Mouse (Mus musculus): ENCODE measurements around the gene Nthl1. TPM values are rescaled to one million over a fixed set of nuclear protein-coding genes. Genes with fewer than 3 reads are reported as not detected.

Nthl1 gene
- polyA plus RNA-seq (2015; fragmentation: Illumina TruSeq; extraction: RNeasy Lipid Tissue Mini Kit (QIAGEN cat#74804); ENCODE audit: insufficient read depth, low replicate concordance) = 3.4 TPM

DNA sequence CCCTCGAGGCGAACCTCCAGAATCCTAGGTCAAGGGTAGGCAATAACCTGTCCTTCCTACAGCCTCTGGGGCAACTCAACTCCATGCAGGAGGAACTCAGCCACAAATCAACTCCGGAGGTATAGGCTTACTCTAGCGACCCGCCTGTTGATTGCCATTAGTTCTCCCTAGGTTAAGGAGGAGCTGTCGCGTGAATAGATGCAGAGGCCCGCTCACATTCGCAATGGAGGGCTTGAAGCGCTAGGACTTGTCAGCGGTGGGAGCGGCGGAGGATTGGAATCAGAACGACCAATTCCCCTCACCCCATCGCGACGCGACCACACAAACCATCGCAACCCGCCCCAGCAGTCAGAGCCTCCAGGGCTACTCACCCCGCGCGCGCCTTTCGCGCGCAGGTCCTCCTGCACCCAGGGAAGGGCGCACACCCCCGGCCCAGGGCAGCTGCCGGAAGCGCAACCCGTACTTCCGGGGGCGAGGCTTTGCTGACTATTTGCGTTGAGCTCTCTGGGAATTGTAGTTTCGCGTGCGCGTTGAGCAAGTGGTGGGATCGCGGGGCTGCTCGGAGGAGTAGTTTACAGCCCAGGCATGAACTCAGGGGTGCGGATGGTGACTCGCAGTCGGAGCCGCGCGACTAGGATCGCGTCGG lies at the start of gene Nthl1, which contains the start of gene Tsc2:
Nthl1 (plus strand) TSS at position 514 of the 646 bp plus-strand sequence.
Tsc2 (minus strand) TSS at position 464 of the 646 bp plus-strand sequence.

GRCm38 (mm10) chr17:24650070-24650616 lies 17.7 kb downstream of the Nthl1 start, which contains the start of gene Slc9a3r2:
TSS of gene Slc9a3r2 (minus strand) at chr17:24650327.

GRCm38 (mm10) chr17:24658017-24658758 lies 25.7 kb downstream of the Nthl1 start, which contains the start of gene Npw:
TSS of gene Npw (minus strand) at chr17:24658457.

DNA sequence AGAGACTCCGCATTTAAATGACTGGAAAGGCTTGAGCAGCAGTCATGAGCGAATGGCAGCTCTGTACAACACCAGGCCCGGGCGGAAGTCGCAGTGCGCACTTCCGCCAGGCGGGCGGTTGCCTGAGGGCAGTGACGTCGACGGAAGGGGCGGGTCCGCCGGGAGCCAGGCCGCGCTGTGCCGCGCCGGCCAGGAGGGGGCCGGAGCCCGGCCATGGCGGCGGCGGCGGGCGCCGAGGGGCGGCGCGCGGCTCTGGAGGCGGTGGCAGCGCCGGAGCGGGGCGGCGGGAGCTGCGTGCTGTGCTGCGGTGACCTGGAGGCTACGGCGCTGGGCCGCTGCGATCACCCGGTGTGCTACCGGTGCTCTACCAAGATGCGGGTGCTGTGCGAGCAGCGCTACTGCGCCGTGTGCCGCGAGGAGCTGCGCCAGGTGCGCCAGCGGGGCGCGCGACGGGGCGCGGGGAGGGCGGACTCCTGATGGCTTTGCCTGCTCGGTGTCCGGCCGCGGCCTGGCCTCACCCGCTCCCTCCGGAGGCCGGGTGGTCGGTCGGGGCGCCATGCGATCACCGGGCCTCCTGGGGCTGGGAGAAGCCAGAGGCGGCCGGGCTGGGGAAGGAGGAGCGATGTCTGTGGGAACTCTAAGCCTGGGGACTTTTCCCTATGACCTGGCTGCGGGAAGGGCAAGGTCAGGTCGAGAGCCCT lies 37.2 kb downstream of the Nthl1 start, which contains the start of gene Zfp598:
Zfp598 (plus strand) TSS at position 143 of the 701 bp plus-strand sequence.

Other genes starting within 250 kb of the Nthl1 start
- 110 TPM for gene Rnps1, start 218.1 kb upstream of the Nthl1 start, polyA plus RNA-seq (2015; fragmentation: Illumina TruSeq; extraction: RNeasy Lipid Tissue Mini Kit (QIAGEN cat#74804); ENCODE audit: insufficient read depth, low replicate concordance)
- 37.5 TPM for gene Eci1, start 206.0 kb upstream of the Nthl1 start, polyA plus RNA-seq (2015; fragmentation: Illumina TruSeq; extraction: RNeasy Lipid Tissue Mini Kit (QIAGEN cat#74804); ENCODE audit: insufficient read depth, low replicate concordance)
- gene Dnase1l2, start 189.6 kb upstream of the Nthl1 start, polyA plus RNA-seq (2015; fragmentation: Illumina TruSeq; extraction: RNeasy Lipid Tissue Mini Kit (QIAGEN cat#74804); ENCODE audit: insufficient read depth, low replicate concordance) = 8.5 TPM
- 22.7 TPM for gene E4f1, start 162.4 kb upstream of the Nthl1 start, polyA plus RNA-seq (2015; fragmentation: Illumina TruSeq; extraction: RNeasy Lipid Tissue Mini Kit (QIAGEN cat#74804); ENCODE audit: insufficient read depth, low replicate concordance)
- gene Pgp, start 162.3 kb upstream of the Nthl1 start, polyA plus RNA-seq (2015; fragmentation: Illumina TruSeq; extraction: RNeasy Lipid Tissue Mini Kit (QIAGEN cat#74804); ENCODE audit: insufficient read depth, low replicate concordance) = 18.8 TPM
- 0.26 TPM for gene Bricd5, start 158.8 kb upstream of the Nthl1 start, polyA plus RNA-seq (2015; fragmentation: Illumina TruSeq; extraction: RNeasy Lipid Tissue Mini Kit (QIAGEN cat#74804); ENCODE audit: insufficient read depth, low replicate concordance)
- 19.8 TPM for gene Mlst8, start 153.6 kb upstream of the Nthl1 start, polyA plus RNA-seq (2015; fragmentation: Illumina TruSeq; extraction: RNeasy Lipid Tissue Mini Kit (QIAGEN cat#74804); ENCODE audit: insufficient read depth, low replicate concordance)
- gene Caskin1, start 144.1 kb upstream of the Nthl1 start, polyA plus RNA-seq (2015; fragmentation: Illumina TruSeq; extraction: RNeasy Lipid Tissue Mini Kit (QIAGEN cat#74804); ENCODE audit: insufficient read depth, low replicate concordance) = 0.08 TPM
- 125 TPM for gene Traf7, start 104.7 kb upstream of the Nthl1 start, polyA plus RNA-seq (2015; fragmentation: Illumina TruSeq; extraction: RNeasy Lipid Tissue Mini Kit (QIAGEN cat#74804); ENCODE audit: insufficient read depth, low replicate concordance)
- 1.7 TPM for gene Rab26, start 98.5 kb upstream of the Nthl1 start, polyA plus RNA-seq (2015; fragmentation: Illumina TruSeq; extraction: RNeasy Lipid Tissue Mini Kit (QIAGEN cat#74804); ENCODE audit: insufficient read depth, low replicate concordance)
- gene Pkd1, start 82.8 kb upstream of the Nthl1 start, polyA plus RNA-seq (2015; fragmentation: Illumina TruSeq; extraction: RNeasy Lipid Tissue Mini Kit (QIAGEN cat#74804); ENCODE audit: insufficient read depth, low replicate concordance) = 31.5 TPM
- gene Tsc2, start 50 bp upstream of the Nthl1 start, polyA plus RNA-seq (2015; fragmentation: Illumina TruSeq; extraction: RNeasy Lipid Tissue Mini Kit (QIAGEN cat#74804); ENCODE audit: insufficient read depth, low replicate concordance) = 46.2 TPM
- gene Slc9a3r2, start 17.6 kb downstream of the Nthl1 start, polyA plus RNA-seq (2015; fragmentation: Illumina TruSeq; extraction: RNeasy Lipid Tissue Mini Kit (QIAGEN cat#74804); ENCODE audit: insufficient read depth, low replicate concordance) = 21.0 TPM
- not detected for gene Npw, start 25.8 kb downstream of the Nthl1 start, polyA plus RNA-seq (2015; fragmentation: Illumina TruSeq; extraction: RNeasy Lipid Tissue Mini Kit (QIAGEN cat#74804); ENCODE audit: insufficient read depth, low replicate concordance)
- gene Zfp598, start 37.0 kb downstream of the Nthl1 start, polyA plus RNA-seq (2015; fragmentation: Illumina TruSeq; extraction: RNeasy Lipid Tissue Mini Kit (QIAGEN cat#74804); ENCODE audit: insufficient read depth, low replicate concordance) = 15.5 TPM
- gene Syngr3, start 57.3 kb downstream of the Nthl1 start, polyA plus RNA-seq (2015; fragmentation: Illumina TruSeq; extraction: RNeasy Lipid Tissue Mini Kit (QIAGEN cat#74804); ENCODE audit: insufficient read depth, low replicate concordance) = not detected
- 16.0 TPM for gene Gfer, start 63.5 kb downstream of the Nthl1 start, polyA plus RNA-seq (2015; fragmentation: Illumina TruSeq; extraction: RNeasy Lipid Tissue Mini Kit (QIAGEN cat#74804); ENCODE audit: insufficient read depth, low replicate concordance)
- 4.3 TPM for gene Noxo1, start 63.6 kb downstream of the Nthl1 start, polyA plus RNA-seq (2015; fragmentation: Illumina TruSeq; extraction: RNeasy Lipid Tissue Mini Kit (QIAGEN cat#74804); ENCODE audit: insufficient read depth, low replicate concordance)
- 8.7 TPM for gene Tbl3, start 75.0 kb downstream of the Nthl1 start, polyA plus RNA-seq (2015; fragmentation: Illumina TruSeq; extraction: RNeasy Lipid Tissue Mini Kit (QIAGEN cat#74804); ENCODE audit: insufficient read depth, low replicate concordance)
- gene Rnf151, start 85.4 kb downstream of the Nthl1 start, polyA plus RNA-seq (2015; fragmentation: Illumina TruSeq; extraction: RNeasy Lipid Tissue Mini Kit (QIAGEN cat#74804); ENCODE audit: insufficient read depth, low replicate concordance) = not detected
- gene Rps2, start 85.4 kb downstream of the Nthl1 start, polyA plus RNA-seq (2015; fragmentation: Illumina TruSeq; extraction: RNeasy Lipid Tissue Mini Kit (QIAGEN cat#74804); ENCODE audit: insufficient read depth, low replicate concordance) = 1,280 TPM
- gene Ndufb10, start 91.8 kb downstream of the Nthl1 start, polyA plus RNA-seq (2015; fragmentation: Illumina TruSeq; extraction: RNeasy Lipid Tissue Mini Kit (QIAGEN cat#74804); ENCODE audit: insufficient read depth, low replicate concordance) = 148 TPM
- not detected for gene Rpl3l, start 95.1 kb downstream of the Nthl1 start, polyA plus RNA-seq (2015; fragmentation: Illumina TruSeq; extraction: RNeasy Lipid Tissue Mini Kit (QIAGEN cat#74804); ENCODE audit: insufficient read depth, low replicate concordance)
- 62.1 TPM for gene Msrb1, start 104.0 kb downstream of the Nthl1 start, polyA plus RNA-seq (2015; fragmentation: Illumina TruSeq; extraction: RNeasy Lipid Tissue Mini Kit (QIAGEN cat#74804); ENCODE audit: insufficient read depth, low replicate concordance)
- not detected for gene Hs3st6, start 120.3 kb downstream of the Nthl1 start, polyA plus RNA-seq (2015; fragmentation: Illumina TruSeq; extraction: RNeasy Lipid Tissue Mini Kit (QIAGEN cat#74804); ENCODE audit: insufficient read depth, low replicate concordance)
- gene Meiob, start 171.6 kb downstream of the Nthl1 start, polyA plus RNA-seq (2015; fragmentation: Illumina TruSeq; extraction: RNeasy Lipid Tissue Mini Kit (QIAGEN cat#74804); ENCODE audit: insufficient read depth, low replicate concordance) = 0.51 TPM
- 62.0 TPM for gene Hagh, start 207.5 kb downstream of the Nthl1 start, polyA plus RNA-seq (2015; fragmentation: Illumina TruSeq; extraction: RNeasy Lipid Tissue Mini Kit (QIAGEN cat#74804); ENCODE audit: insufficient read depth, low replicate concordance)
- 9.4 TPM for gene Fahd1, start 217.7 kb downstream of the Nthl1 start, polyA plus RNA-seq (2015; fragmentation: Illumina TruSeq; extraction: RNeasy Lipid Tissue Mini Kit (QIAGEN cat#74804); ENCODE audit: insufficient read depth, low replicate concordance)
- gene Igfals, start 233.3 kb downstream of the Nthl1 start, polyA plus RNA-seq (2015; fragmentation: Illumina TruSeq; extraction: RNeasy Lipid Tissue Mini Kit (QIAGEN cat#74804); ENCODE audit: insufficient read depth, low replicate concordance) = 0.36 TPM

Measured in spleen, adult 10 weeks (tissue).